Comparison of ENCODE assay signal across 8 mouse cellular contexts in the genomic region with DNA sequence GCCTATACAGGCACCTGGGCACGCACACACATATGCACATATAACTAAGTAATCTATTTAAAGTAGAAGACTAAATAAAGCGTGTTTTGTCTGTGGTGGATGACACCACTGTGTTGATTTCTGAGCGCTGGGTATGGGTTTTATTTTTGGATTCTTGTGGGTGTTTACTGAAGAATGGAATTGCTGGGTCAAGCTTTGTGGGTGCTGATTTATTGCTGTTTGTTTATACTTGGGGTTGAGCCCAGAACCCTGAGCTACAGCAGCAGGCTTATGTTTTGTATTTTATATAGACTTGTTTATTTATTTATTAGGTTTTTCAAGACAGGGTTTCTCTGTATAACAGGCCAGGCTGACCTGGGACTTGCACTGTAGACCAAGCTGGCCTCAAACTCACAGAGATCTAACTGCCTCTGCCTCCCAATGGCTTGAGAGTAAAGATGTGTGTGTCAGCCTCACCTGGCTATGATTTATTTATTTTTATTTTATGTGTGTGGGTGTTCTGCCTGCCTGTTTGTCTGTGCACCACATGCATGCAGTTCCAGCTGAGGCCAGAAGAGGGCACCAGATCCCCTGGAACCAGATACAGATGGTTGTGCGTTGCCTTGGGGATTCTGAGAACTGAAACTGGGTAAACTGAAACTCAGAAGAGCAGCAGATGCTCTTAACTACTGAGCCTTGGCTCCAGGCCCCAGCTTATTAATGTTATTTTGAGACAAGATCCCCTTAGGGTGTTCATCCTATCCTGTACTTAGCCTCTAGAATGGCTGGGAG. TPM values are rescaled to one million over a fixed set of nuclear protein-coding genes. Genes with fewer than 3 reads are reported as not detected.
DNase-seq lines count a peak whose midpoint lies in the region.

No protein-coding gene starts in this region.

- peak; percentile 43 for DNase-seq in gastrocnemius, adult 18-20 months (ENCODE audit: low spot score)
- no peak for DNase-seq in gastrocnemius, postnatal 25 days
- peak; percentile 53 to 55 for DNase-seq in right cerebral cortex, adult 2 months (ENCODE audit: low spot score in 2 of 2)
- DNase-seq in right cerebral cortex, postnatal 25 days: no peak
- DNase-seq in cerebellum, postnatal 25 days: peak; percentile 57 to 71
- peak; percentile 63 to 68 for DNase-seq in layer of hippocampus, postnatal 10 days (ENCODE audit: low spot score in 2 of 2)
- DNase-seq in monocyte, adult 2 months (ENCODE audit: low read depth in 1 of 2, low spot score in 2 of 2): peak; percentile 59 to 66
- peak; percentile 77 for DNase-seq in testis, postnatal 10 days (ENCODE audit: low spot score)

RNA-seq across cellular contexts. Expression of gene Gtf2ird2, which starts 3.3 kb away (rescaled TPM):
- total RNA-seq in gastrocnemius, adult 18-20 months (2021): 1 to 10 TPM; 5.0 to 6.3 TPM
- total RNA-seq in gastrocnemius, postnatal 25 days (2021): 1 to 10 TPM; 5.3 to 5.4 TPM
- total RNA-seq in layer of hippocampus, postnatal 10 days (2021): 10 to 100 TPM; 13.1 to 14.7 TPM

RNA-seq across cellular contexts. Expression of gene Rcc1l, which starts 10.6 kb away (rescaled TPM):
- 10 to 100 TPM; 22.7 to 25.2 TPM for total RNA-seq in gastrocnemius, adult 18-20 months (2021)
- 10 to 100 TPM; 18.6 to 20.4 TPM for total RNA-seq in gastrocnemius, postnatal 25 days (2021)
- 10 to 100 TPM; 18.0 to 20.8 TPM for total RNA-seq in layer of hippocampus, postnatal 10 days (2021)

RNA-seq across cellular contexts. Expression of gene Ncf1, which starts 42.3 kb away (rescaled TPM):
- 1 to 10 TPM; 2.1 to 2.2 TPM for total RNA-seq in gastrocnemius, adult 18-20 months (2021)
- 1 to 10 TPM; 1.8 to 2.2 TPM for total RNA-seq in gastrocnemius, postnatal 25 days (2021)
- 1 to 10 TPM; 5.5 to 5.9 TPM for total RNA-seq in layer of hippocampus, postnatal 10 days (2021)

Comparison
In these comparisons a context has a peak if more than half of its experiments do, and no peak if none do; other contexts are left out.
1. DNase-seq: peak in gastrocnemius, adult 18-20 months (single experiment), right cerebral cortex, adult 2 months (2 of 2), cerebellum, postnatal 25 days (2 of 2), layer of hippocampus, postnatal 10 days (2 of 2), monocyte, adult 2 months (2 of 2) and testis, postnatal 10 days (single experiment); none in gastrocnemius, postnatal 25 days (single experiment) and right cerebral cortex, postnatal 25 days (single experiment).